Mouse (Mus musculus): ENCODE data around the gene 1700008O03Rik. TPM values are rescaled to one million over a fixed set of nuclear protein-coding genes. Genes with fewer than 3 reads are reported as not detected.
A peak's percentile ranks its signal among the peaks of the same experiment; 100 is the strongest.

1700008O03Rik gene
- total RNA-seq, 2 experiments from 2014 or later = not detected

DNA sequence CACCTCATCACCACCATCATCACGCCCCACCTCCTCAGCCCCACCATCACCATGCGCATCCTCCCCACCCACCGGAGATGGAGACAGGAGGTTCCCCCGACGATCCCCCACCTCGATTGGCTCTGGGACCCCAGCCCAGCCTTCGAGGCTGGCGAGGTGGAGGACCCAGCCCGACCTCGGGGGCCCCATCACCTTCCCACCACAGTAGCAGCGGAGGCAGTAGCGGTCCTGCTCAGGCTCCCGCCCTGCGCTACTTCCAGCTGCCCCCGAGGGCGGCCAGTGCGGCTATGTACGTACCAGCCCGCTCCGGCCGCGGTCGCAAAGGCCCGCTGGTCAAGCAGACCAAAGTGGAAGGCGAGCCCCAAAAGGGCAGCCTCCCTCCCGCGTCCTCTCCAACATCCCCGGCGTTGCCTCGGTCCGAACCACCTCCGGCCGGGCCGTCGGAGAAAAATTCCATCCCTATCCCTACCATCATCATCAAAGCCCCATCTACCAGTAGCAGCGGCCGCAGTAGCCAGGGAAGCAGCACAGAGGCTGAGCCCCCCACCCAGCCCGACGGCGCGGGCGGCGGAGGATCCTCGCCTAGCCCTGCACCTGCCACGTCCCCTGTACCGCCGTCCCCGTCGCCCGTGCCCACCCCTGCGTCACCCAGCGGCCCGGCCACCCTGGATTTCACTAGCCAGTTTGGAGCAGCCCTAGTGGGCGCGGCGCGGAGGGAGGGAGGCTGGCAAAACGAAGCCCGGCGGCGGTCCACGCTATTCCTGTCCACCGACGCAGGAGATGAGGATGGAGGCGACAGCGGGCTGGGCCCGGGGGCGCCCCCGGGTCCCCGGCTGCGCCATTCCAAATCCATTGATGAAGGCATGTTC lies 33.5 kb downstream of the 1700008O03Rik start:
- no peak for DNase-seq
- intact Hi-C loops (cut with DNase I; ENCODE audit: low total_unique reads) = loop anchor here (2.0 kb wide), 1 partner anchor 89 kb away; no protein-coding TSS in a partner anchor

DNA sequence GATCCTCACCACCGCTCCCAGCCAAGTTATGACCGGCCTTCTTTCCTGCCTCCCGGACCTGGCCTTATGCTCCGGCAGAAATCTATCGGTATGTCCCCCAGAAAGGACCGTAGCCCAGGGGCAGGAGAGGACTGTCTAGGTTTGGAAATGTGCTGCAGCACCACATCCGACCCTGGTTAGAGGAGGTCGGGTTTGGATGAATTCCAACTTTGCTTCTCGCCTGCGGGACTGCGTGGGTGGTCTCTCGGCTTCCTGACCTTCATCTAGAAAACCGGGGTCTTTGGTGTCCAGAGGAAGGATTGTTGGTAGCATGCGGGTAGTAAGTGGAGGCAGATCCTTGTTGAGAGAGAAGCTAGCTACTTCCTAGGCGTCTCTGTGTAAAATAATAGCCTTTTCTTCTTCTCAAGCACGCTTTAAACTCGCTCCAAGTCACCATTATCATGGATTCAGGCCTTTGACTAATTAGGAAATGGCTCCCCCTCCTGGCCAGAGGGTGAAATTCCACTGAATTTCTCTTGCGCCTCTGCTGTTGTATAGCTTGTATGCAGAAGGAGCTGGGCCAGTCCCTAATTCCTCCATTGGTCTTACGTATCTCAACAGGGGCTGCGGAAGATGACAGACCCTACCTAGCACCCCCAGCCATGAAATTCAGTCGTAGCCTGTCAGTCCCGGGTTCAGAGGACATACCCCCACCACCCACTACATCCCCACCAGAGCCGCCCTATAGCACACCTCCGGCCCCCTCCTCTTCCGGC lies 34.5 kb downstream of the 1700008O03Rik start:
- peak; percentile 64 for DNase-seq
- intact Hi-C loops (cut with DNase I; ENCODE audit: low total_unique reads) = loop anchor here (2.0 kb wide), 1 partner anchor 88 kb away; no protein-coding TSS in a partner anchor

DNA sequence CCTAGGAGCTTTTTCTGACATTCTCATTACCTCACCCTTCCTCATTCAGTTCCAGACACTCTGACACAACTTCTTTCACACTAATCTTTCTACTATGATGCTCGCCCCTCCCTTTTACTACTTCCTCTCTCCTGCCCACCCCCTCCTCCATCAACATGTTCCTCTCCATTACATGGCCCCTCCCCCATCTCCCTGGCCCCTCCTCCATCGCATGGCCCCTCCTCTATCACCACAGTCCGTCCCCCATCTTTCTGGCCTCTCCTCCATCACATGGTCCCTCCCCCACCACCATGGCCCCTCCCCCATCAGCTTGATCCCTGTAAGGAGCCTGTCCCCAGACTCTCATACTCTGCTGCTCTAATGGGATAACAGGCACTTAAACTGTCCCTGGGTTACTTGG lies 36.6 kb downstream of the 1700008O03Rik start:
- intact Hi-C loops (cut with DNase I; ENCODE audit: low total_unique reads) = no loop called here
- DNase-seq = no peak

DNA sequence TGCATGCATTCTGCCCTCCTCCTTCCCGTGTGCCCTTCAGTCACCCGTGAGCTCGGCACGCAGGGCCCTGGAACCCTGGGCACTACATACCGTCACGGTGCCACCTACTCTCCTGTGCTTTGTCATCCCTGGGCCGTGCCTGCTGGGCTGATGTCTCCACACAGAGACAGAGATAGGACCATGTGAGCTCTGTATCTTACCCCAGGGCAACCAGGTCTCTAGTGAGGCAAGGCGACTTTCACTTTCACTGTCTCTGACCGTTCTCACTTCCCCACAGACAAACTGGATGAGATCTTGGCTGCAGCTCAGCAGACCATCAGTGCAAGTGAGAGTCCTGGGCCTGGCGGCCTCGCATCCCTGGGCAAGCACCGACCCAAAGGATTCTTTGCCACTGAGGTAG lies 41.0 kb downstream of the 1700008O03Rik start:
- no peak for DNase-seq
- intact Hi-C loops (cut with DNase I; ENCODE audit: low total_unique reads) = no loop called here

DNA sequence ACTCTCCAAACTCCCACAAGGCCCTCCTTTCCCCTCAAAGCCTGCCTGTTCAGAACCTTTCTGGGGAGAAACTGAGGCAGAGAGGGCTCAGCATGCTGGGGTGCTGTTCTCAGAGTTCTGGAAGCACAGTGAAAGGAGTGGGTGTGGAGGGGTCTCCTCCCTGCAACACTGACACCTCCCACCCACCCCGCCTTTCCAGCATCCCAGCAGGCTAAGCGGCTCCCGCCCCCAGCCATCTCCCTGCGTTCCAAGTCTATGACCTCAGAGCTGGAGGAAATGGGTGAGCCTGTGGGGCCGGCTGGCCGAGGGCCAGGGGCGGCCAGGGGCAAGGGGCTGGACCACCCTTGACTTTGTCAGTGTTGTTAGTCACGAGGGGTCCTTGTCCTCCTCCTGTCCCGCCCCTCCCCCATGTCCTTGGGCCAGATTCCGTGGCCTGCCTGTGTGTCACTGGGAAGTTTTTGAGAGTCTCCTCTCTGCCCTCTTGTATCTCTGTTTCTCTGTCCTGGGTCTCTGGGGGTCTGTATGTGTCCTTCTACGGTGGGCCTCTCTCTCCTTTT lies 42.1 kb downstream of the 1700008O03Rik start:
- DNase-seq = no peak

DNA sequence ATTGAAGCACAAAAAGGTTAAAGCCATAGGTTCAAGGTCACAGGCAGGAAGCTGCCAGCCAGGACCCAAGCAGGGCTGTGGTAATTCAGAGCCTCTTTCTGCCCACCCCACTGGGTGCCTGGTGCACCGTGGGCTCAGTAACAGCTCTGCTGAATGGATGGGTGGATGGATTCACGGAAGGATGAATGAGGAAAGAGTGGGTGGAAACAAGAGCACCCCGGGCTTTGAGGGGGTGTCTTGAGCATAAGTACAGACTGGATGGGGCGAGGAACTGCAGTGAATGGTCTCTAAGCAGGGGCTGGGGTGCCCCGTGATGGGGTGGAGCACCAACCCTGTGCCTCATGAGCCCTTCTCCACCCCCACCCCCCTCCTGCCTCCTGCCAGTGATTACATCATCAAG lies 43.9 kb downstream of the 1700008O03Rik start:
- intact Hi-C loops (cut with DNase I; ENCODE audit: low total_unique reads) = no loop called here
- DNase-seq = no peak

More for the DNA sequence above, 42.1 kb downstream of the 1700008O03Rik start:
- intact Hi-C loops (cut with DNase I; ENCODE audit: low total_unique reads) = no loop called here

DNA sequence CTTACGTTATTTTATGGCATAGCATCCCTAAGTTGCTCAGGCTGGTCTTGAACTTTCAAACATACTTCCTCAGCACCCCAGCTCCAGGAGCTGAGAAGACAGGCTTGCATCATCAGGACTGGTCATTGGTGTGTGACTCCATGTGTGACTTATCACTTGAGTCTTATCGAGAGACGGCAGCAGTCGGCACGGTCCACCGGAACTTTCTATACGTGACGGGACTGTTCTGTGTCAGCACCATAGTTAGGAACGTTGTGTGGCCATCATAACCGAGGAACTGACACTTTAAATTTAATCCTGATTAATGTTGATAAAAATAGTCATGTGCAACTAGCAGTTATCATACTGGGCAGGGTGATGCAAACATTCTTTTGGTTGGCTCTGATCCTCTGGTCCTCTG lies 44.5 kb downstream of the 1700008O03Rik start:
- intact Hi-C loops (cut with DNase I; ENCODE audit: low total_unique reads) = no loop called here
- no peak for DNase-seq

DNA sequence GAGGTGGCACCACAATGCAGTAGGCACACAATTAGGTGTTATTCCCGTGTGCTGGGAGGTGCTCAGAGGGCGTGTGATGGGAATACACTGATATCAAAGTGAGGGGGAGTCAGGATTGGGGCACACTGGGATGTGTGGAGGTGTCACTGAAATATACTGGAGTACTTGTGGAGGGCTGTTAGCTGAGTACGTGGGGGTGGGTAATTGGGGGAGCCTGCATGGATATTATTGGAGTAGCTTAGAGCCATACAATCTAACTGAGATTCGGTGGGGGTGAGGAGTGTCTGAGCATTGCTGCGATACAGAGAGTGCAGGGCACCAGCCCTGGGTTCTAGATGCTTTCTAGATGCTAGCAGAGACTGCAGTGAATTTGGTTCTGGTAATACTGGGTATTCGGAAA lies 45.4 kb downstream of the 1700008O03Rik start:
- DNase-seq = no peak
- intact Hi-C loops (cut with DNase I; ENCODE audit: low total_unique reads) = no loop called here

DNA sequence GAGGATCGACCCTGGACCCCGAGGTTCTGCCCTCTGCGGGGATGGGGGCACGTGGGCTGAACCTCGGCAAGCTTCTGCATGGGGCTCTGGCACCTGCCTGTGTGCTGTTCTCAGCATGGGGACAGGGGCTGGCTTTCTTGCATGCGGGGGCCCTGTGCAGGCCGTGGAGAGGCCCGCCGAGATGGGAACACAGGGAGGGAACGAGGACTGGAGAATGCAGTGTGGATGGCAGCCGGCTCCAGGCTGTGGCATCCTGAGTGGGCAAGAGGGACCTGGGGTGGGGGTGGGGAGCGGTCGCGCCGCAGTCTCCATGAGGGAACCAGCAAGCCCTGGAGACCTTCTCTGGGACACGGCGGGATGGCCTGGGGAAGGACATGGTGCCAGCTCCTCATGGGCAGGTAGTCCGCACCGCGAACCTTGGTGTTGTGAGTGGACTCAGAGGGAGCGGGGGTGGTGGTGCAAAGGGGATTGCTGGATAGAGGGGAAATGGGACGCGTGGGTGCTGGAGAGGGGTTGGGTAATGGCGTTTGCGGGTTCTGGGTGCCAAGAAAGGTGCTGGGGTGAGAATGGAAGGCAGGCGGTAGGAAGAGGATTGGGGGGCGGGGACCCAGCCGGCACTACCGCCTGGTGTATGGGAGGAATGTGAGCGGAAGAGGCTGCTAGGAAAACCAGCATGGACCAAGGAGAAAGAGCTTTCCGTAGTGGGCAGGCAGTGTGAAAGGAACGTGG lies 48.3 kb downstream of the 1700008O03Rik start:
- intact Hi-C loops (cut with DNase I; ENCODE audit: low total_unique reads) = no loop called here
- no peak for DNase-seq

DNA sequence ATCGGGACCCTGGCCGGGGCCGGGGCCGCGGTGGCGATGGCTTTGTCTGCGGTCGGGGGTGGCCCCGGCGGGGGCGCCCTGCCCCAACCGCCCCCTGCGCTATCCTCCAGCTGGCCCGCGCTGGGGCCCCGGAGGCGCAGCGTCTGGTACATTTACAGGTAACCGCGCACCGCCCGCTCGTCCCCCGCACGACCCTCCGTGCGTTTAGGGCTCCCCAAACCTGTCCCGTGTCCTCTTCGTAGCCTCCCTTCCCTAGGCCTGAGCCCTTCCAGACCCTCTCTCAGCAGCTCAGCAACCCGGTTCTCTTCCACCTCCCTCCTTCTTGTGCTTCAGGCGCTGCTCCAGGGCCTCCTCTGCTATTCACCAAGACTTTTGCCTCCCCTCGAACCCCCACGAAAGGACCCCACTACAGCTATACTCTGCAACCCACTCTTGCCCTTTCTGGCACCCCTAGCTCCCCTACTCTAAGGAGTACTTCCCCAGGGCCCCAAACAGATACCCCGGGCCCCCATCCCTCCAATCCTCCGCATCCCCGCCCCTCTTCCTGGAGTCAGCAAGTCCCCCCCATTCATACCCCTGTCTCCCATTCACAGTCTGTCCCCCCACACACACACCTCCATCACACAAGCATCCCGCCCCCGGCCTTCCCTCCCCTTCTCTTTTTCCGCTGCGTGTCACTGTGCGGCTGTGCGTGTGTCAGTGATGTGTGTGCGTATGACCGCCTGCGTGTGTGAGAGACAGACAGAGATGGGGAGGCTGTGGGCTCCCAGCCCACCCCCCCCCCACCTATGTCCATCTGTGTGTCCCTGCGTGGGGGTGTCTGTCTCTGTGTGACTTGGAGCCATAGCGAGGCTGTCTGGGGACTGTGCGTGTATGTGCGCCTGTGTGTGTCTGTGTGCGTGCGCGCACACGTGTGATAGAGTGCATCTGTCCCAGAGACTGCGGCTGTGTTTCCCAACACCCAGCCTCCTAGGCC lies 49.3 kb downstream of the 1700008O03Rik start:
- no peak for DNase-seq
- intact Hi-C loops (cut with DNase I; ENCODE audit: low total_unique reads) = no loop called here

DNA sequence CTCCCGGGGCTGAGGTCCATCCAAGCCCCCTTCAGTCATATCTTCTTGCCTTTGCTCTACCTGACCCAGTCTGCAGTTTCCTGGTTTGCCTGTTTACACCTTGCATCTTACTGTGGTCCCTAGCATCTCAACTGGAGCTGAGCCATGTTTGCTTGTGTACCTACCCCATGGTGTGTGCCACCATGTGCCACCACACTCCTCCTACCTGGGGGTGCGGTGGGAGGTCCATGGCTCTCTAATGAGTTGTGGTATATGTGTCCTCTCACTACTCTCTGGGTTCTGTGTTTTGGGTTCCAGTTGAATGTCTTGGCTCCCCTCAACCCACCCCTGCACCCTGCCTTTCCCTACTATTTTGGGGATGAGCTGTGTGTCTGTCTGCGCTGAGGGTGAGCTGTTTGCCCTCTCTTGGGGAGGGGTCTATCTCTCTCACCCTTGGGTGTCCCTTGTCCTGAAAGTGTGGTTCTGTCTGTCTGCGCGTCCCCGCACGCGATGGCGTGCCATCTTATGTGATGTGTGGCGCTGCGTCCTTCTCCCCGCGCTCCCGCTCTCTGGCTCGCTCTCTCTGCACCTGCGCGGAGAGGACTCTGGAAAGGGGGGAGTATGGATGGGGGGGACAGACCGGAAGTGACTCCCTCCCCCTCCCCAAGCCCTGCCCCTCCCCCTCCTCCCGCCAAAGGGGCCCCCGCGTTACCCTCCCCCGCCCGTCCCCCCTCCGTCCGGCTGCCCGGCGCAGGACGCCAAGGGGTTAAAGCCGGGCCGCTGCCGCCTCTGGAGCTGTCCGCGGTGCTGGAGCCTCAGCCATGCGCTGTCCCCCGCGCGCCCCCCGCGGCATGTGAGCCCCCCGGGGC lies 50.4 kb downstream of the 1700008O03Rik start:
- peak; percentile 23 for DNase-seq
- intact Hi-C loops (cut with DNase I; ENCODE audit: low total_unique reads) = no loop called here

DNA sequence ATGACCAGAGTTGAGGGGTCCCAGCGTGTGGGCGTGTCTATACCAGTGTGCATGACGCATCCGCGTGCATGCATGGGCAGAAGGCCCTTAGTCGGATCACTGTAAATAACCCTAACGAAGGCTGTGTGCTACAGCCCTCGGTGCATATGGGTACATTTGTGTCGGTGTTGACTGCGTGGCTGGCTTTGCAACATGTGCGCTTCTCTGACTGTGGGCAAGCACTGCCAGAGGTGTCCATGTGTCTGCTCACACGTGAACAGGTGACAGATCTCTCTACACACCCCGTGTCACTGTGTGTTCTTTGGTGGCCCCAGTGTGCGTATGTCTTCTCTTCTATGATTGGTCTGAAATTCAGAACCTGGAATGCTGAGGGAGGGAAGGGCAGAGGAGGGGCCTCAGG lies 51.5 kb downstream of the 1700008O03Rik start:
- DNase-seq = no peak
- intact Hi-C loops (cut with DNase I; ENCODE audit: low total_unique reads) = no loop called here

DNA sequence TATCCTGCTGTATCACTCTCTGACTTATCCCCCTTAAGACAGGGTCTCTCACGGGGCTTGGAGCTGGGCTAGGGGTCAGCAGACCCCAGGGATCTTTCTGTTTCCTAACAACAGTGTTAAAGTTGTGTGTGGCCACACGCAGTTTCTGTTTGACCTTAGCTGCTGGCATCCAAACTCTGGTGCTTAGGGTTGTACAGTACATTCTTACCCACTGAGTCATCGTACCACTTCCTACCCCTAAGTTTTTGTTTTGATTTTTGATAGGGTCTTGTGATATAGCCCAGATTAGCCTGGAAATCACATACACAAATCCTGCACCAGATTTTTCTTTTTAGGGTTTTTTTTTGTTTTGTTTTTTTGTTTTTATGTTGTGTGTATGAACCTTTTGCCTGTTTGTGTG lies 53.3 kb downstream of the 1700008O03Rik start:
- intact Hi-C loops (cut with DNase I; ENCODE audit: low total_unique reads) = no loop called here
- no peak for DNase-seq

DNA sequence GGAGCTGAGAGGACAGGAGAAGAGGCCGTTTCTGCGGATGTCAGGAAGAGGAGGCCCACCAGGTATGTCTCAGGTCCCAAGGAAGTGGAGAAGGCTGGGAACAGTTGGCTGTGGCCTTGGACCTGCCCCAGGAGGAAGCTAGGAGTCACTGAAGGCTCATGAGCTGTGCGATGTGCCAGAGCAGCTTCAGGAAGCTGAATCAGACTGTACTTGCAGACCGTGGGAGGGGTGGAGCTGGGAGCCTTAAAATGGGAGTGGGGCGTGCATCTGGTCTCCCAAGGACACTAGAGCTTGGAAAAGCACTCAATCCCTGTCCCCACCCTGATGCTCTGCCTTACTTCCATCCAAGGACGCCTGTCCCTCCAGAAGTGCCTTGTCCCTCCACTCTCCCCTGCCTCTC lies 59.0 kb downstream of the 1700008O03Rik start:
- no peak for DNase-seq
- intact Hi-C loops (cut with DNase I; ENCODE audit: low total_unique reads) = no loop called here

DNA sequence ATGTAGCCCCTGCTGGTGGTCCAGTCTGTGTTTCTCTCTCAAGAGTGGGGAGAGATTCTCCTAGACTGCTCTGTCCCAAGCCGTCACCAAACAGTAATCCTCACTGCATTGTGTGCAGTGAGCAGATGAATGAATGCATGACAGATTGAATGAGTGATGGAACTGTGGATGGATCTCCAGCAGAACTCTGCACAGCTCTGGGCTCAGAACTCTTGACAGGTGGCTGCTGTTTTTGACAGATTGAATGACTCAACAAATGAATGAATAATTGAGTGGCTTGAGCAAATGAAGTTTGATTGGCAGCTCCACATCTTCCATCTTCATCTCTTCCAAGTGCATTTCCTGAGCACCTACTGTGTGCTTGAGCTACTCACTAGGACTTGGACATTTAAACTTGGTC lies 63.3 kb downstream of the 1700008O03Rik start:
- intact Hi-C loops (cut with DNase I; ENCODE audit: low total_unique reads) = no loop called here
- DNase-seq = no peak

DNA sequence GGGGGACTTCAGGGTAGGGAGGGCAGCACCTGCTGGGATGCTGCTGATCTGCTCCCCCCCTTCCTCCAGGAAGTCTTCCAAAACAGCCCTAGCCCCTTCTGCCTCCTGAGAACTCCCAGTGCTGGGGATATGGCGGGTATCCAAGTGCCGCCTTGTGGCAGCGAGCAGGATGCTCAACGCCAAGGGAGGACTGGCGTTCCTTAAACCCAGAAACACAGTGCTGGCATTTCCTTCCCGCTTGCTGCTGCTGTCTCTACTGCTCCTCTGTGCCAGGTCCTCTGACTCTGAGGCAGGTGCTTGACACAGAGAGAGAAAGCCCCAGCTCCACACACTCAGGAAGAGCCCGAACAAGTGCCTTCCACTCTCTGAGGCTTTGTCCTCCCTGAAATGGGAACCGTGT lies 64.7 kb downstream of the 1700008O03Rik start:
- intact Hi-C loops (cut with DNase I; ENCODE audit: low total_unique reads) = no loop called here
- no peak for DNase-seq

DNA sequence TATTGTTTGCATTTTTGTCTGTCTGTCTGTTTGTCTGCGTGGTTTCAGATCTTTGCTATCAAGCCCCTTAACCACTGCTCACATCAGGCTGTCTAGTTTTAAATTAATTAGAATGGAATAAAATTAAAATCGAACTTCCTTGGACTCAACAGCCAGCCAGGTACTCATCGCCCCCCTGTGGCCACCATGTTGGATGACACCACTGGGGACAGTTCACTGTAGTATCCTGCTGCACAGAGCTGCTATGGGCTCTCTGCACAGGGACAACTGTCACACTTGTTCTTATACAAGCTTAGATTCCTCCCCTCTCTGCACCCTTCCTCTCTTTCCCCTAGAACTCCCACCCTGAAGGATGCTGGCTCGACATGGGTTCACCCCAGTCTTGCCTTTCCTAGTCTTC lies 67.7 kb downstream of the 1700008O03Rik start:
- no peak for DNase-seq
- intact Hi-C loops (cut with DNase I; ENCODE audit: low total_unique reads) = no loop called here

DNA sequence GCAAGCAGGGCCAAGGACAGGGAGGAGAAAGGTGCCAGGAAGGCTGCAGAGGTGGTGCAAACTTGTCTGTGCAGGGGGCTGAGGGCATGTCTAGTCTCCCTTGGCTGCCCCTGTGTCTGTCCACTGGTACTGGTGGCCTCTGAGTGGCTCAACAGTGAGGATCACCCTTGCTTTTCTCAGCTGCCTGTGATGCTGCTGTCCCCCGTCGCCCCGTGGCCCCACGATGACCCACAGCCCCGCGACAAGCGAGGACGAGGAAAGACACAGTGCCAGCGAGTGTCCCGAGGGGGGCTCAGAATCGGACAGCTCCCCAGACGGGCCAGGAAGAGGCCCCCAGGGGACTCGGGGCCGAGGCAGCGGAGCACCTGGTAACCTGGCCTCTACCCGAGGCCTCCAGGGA lies 73.1 kb downstream of the 1700008O03Rik start:
- intact Hi-C loops (cut with DNase I; ENCODE audit: low total_unique reads) = no loop called here
- DNase-seq = no peak

Measured in gastrocnemius, postnatal 14 days (tissue).